Mouse (Mus musculus) thymus, adult 18-20 months (tissue): ENCODE results near the gene Scrg1.
"Not testable (repeated sequence)": the region's sequence is repeated elsewhere in the genome, so short reads cannot be mapped to it uniquely, and the experiment has no call there.

ENCODE experiments used
- DNase-seq, 2 experiments: peaks; one replicate each; pipeline ENCODE4 v3.0.0; 2022; ENCODE audit warnings: mixed read lengths in 2 of 2

Scrg1 gene

GRCm38 (mm10) chr8:57511316-57512118 lies 55.8 kb downstream of the Scrg1 start, which contains the start of gene Hmgb2:
Gene Hmgb2 (plus strand): TSS chr8:57511907.
- DNase-seq: peak; percentile 99 to 100

GRCm38 (mm10) chr8:57512141-57513056 lies 56.7 kb downstream of the Scrg1 start:
- DNase-seq: peak; percentile 37 to 41

- DNase-seq: not testable (repeated sequence)
These were observed 57.5 kb downstream of the Scrg1 start for GRCm38 (mm10) chr8:57513178-57513661.

- not testable (repeated sequence) for DNase-seq
These were observed 61.0 kb downstream of the Scrg1 start for GRCm38 (mm10) chr8:57516685-57517084.

GRCm38 (mm10) chr8:57517723-57518122 lies 62.0 kb downstream of the Scrg1 start:
- DNase-seq: no peak

GRCm38 (mm10) chr8:57520186-57520786 lies 64.6 kb downstream of the Scrg1 start:
- no peak for DNase-seq
